Mouse (Mus musculus) hindbrain, embryonic 12.5 days (tissue): ENCODE measurements around the gene Fcho2. TPM values are rescaled to one million over a fixed set of nuclear protein-coding genes. Genes with fewer than 3 reads are reported as not detected.
"Not testable (repeated sequence)": the region's sequence is repeated elsewhere in the genome, so short reads cannot be mapped to it uniquely, and the experiment has no call there.

Experiments
- ATAC-seq: fragments of 200-750 bp; cut with Nextera tagmentation; 2 replicates; pipeline ENCODE4 v1.8.0; 2017; ENCODE audit warnings: moderate TSS enrichment; ENCODE audit not compliant: low FRiP score
- H3K27ac ChIP-seq: fragments of 300-500 bp; sonication (generic); 2 replicates; pipeline ENCODE4 v1.5.1; 2016; ENCODE audit warnings: mild to moderate bottlenecking
- H3K27me3 ChIP-seq: fragments of 300-500 bp; sonication (generic); 2 replicates; pipeline ENCODE4 v1.6.1; 2016; ENCODE audit warnings: mild to moderate bottlenecking
- H3K36me3 ChIP-seq: fragments of 300-500 bp; sonication (generic); 2 replicates; pipeline ENCODE4 v1.6.1; 2016; ENCODE audit warnings: mild to moderate bottlenecking
- H3K4me1 ChIP-seq: fragments of 300-500 bp; sonication (generic); 2 replicates; pipeline ENCODE4 v1.6.1; 2016
- H3K4me2 ChIP-seq: fragments of 300-500 bp; sonication (generic); replicated peaks from 2 replicates; pipeline ENCODE4 v1.6.1; 2016; ENCODE audit warnings: mild to moderate bottlenecking
- H3K4me3 ChIP-seq: fragments of 300-500 bp; sonication (generic); 2 replicates; pipeline ENCODE4 v1.5.1; 2016; ENCODE audit warnings: mild to moderate bottlenecking
- H3K9ac ChIP-seq: fragments of 300-500 bp; sonication (generic); 2 replicates; pipeline ENCODE4 v1.6.1; 2016; ENCODE audit warnings: mild to moderate bottlenecking, moderate library complexity
- H3K9me3 ChIP-seq: fragments of 300-500 bp; sonication (generic); replicated peaks from 2 replicates; pipeline ENCODE4 v1.6.1; 2016; ENCODE audit warnings: mild to moderate bottlenecking
- whole genome bisulfite sequencing: fragments of 180-500 bp; shearing (Covaris S2); methylation state at CpG from one replicate; pipeline ENCODE4 v1.1.7; 2016; 5-methylcytosine and 5-hydroxymethylcytosine counted together
- polyA plus RNA-seq: library from polyadenylated mRNA; unstranded; fragments of >200 nt; fragmentation: Nextera tagmentation; extraction: Ambion mirVana; gene quantifications from 2 replicates; pipeline ENCODE4 v1.2.1, GENCODE M21; 2016

Gene Fcho2
- polyA plus RNA-seq, result 48.3 and 49.6 TPM in 2 replicates

- no peaks in the 10 kb centered on the region for H3K27me3 ChIP-seq
- WGBS, result under 1% methylated on average over 56 of the region's 61 CpGs
- H3K9me3 ChIP-seq, result no peaks in the 10 kb centered on the region
- H3K4me1 ChIP-seq, result peaks cover 9% of the 10 kb centered on the region
- H3K4me2 ChIP-seq, result peak within 1 kb of the TSS; percentile 64
- H3K27ac ChIP-seq, result peak within 1 kb of the TSS; percentile 97
- H3K4me3 ChIP-seq, result peak within 1 kb of the TSS; percentile 95
- H3K36me3 ChIP-seq, result no peaks in the 10 kb centered on the region
- peak within 1 kb of the TSS; percentile 97 for H3K9ac ChIP-seq
- peak; percentile 99 for ATAC-seq
Observed at GRCm38 (mm10) chr13:98815147-98815785, at the start of gene Fcho2. Gene Fcho2, minus strand, starts transcription at chr13:98815449.

GRCm38 (mm10) chr13:98855291-98855690 lies 40.0 kb upstream of the Fcho2 start:
- H3K27me3 ChIP-seq, result no peaks in the 10 kb centered on the region
- no peak overlapping the region for H3K4me3 ChIP-seq
- 98% methylated on average over 8 of the region's 8 CpGs for WGBS
- H3K27ac ChIP-seq, result no peak overlapping the region
- no peak for ATAC-seq
- H3K9me3 ChIP-seq, result no peaks in the 10 kb centered on the region
- peaks cover 76% of the 10 kb centered on the region for H3K36me3 ChIP-seq
- H3K4me2 ChIP-seq, result no peak overlapping the region
- H3K4me1 ChIP-seq, result no peaks in the 10 kb centered on the region
- H3K9ac ChIP-seq, result no peak overlapping the region

GRCm38 (mm10) chr13:98845794-98846193 lies 30.5 kb upstream of the Fcho2 start:
- Histone ChIP-seq H3K4me3 (no peak overlapping the region), H3K4me1 (no peaks in the 10 kb centered on the region), H3K36me3 (peaks cover 43% of the 10 kb centered on the region), H3K9ac (no peak overlapping the region), H3K4me2 (no peak overlapping the region), H3K27me3 (no peaks in the 10 kb centered on the region), H3K9me3 (no peaks in the 10 kb centered on the region), H3K27ac (no peak overlapping the region)
- ATAC-seq, result no peak
- WGBS, result 94% methylated on average over 1 of the region's 1 CpGs

- Histone ChIP-seq H3K9me3 (no peaks in the 10 kb centered on the region), H3K4me3 (no peak overlapping the region), H3K9ac (no peak overlapping the region), H3K4me2 (no peak overlapping the region), H3K4me1 (no peaks in the 10 kb centered on the region), H3K27me3 (no peaks in the 10 kb centered on the region), H3K27ac (no peak overlapping the region), H3K36me3 (peaks cover 15% of the 10 kb centered on the region; the same call in 1 of the 2 replicates)
- no peak for ATAC-seq
- 91% methylated on average over 6 of the region's 6 CpGs for WGBS
Observed at GRCm38 (mm10) chr13:98836423-98837088, 21.3 kb upstream of the Fcho2 start.

- H3K9me3 ChIP-seq, result no peaks in the 10 kb centered on the region
- no peak overlapping the region for H3K4me2 ChIP-seq
- no peak for ATAC-seq
- H3K36me3 ChIP-seq, result peaks cover 15% of the 10 kb centered on the region; the same call in 1 of the 2 replicates
- WGBS, result 94% methylated on average over 5 of the region's 5 CpGs
- H3K4me3 ChIP-seq, result no peak overlapping the region
- no peaks in the 10 kb centered on the region for H3K4me1 ChIP-seq
- H3K27ac ChIP-seq, result no peak overlapping the region
- H3K27me3 ChIP-seq, result no peaks in the 10 kb centered on the region
- no peak overlapping the region for H3K9ac ChIP-seq
Observed at GRCm38 (mm10) chr13:98835740-98836139, 20.5 kb upstream of the Fcho2 start.

GRCm38 (mm10) chr13:98834723-98835122 lies 19.5 kb upstream of the Fcho2 start:
- Histone ChIP-seq H3K27ac (no peak overlapping the region), H3K4me3 (no peak overlapping the region), H3K9me3 (no peaks in the 10 kb centered on the region), H3K4me1 (no peaks in the 10 kb centered on the region), H3K36me3 (peaks cover 10% of the 10 kb centered on the region; the same call in 1 of the 2 replicates), H3K4me2 (no peak overlapping the region), H3K27me3 (no peaks in the 10 kb centered on the region), H3K9ac (no peak overlapping the region)
- WGBS, result 81% methylated on average over 3 of the region's 3 CpGs
- ATAC-seq, result 0 out of 2 replicates have a peak, but pooled peaks have one; percentile 35

- no peak overlapping the region for H3K9ac ChIP-seq
- no peaks in the 10 kb centered on the region for H3K4me1 ChIP-seq
- no peak overlapping the region for H3K27ac ChIP-seq
- H3K4me3 ChIP-seq, result no peak overlapping the region
- no peak overlapping the region for H3K4me2 ChIP-seq
- no peak for ATAC-seq
- H3K36me3 ChIP-seq, result peaks cover 10% of the 10 kb centered on the region; the same call in 1 of the 2 replicates
- 59% methylated on average over 1 of the region's 1 CpGs for WGBS
- no peaks in the 10 kb centered on the region for H3K9me3 ChIP-seq
- no peaks in the 10 kb centered on the region for H3K27me3 ChIP-seq
Observed at GRCm38 (mm10) chr13:98834199-98834598, 18.9 kb upstream of the Fcho2 start.

- Histone ChIP-seq H3K4me3 (no peak overlapping the region), H3K27ac (no peak overlapping the region), H3K27me3 (no peaks in the 10 kb centered on the region), H3K36me3 (0 out of 2 replicates have a peak, but pooled peaks cover 3% of the 10 kb centered on the region), H3K9ac (no peak overlapping the region), H3K4me1 (no peaks in the 10 kb centered on the region), H3K9me3 (no peaks in the 10 kb centered on the region), H3K4me2 (no peak overlapping the region)
- no peak for ATAC-seq
- 83% methylated on average over 10 of the region's 10 CpGs for WGBS
Observed at GRCm38 (mm10) chr13:98832451-98833450, 17.5 kb upstream of the Fcho2 start.

- H3K27ac ChIP-seq, H3K27me3 ChIP-seq, H3K4me3 ChIP-seq, H3K9me3 ChIP-seq, ATAC-seq, H3K9ac ChIP-seq, H3K36me3 ChIP-seq, H3K4me1 ChIP-seq, H3K4me2 ChIP-seq: not testable (repeated sequence)
- 98% methylated on average over 6 of the region's 6 CpGs for WGBS
Observed at GRCm38 (mm10) chr13:98829026-98829425, 13.8 kb upstream of the Fcho2 start.

GRCm38 (mm10) chr13:98825574-98825973 lies 10.3 kb upstream of the Fcho2 start:
- Histone ChIP-seq H3K9ac (no peak overlapping the region), H3K4me2 (no peak overlapping the region), H3K4me3 (no peak overlapping the region), H3K4me1 (no peaks in the 10 kb centered on the region), H3K36me3 (no peaks in the 10 kb centered on the region), H3K27me3 (no peaks in the 10 kb centered on the region), H3K27ac (no peak overlapping the region), H3K9me3 (no peaks in the 10 kb centered on the region)
- 78% methylated on average over 4 of the region's 4 CpGs for whole genome bisulfite sequencing
- no peak for ATAC-seq

GRCm38 (mm10) chr13:98819094-98819493 lies 3.8 kb upstream of the Fcho2 start:
- Histone ChIP-seq H3K36me3 (no peaks in the 10 kb centered on the region), H3K9me3 (no peaks in the 10 kb centered on the region), H3K27ac (no peak overlapping the region), H3K27me3 (no peaks in the 10 kb centered on the region), H3K4me2 (no peak overlapping the region), H3K4me1 (0 out of 2 replicates have a peak, but pooled peaks cover 3% of the 10 kb centered on the region), H3K9ac (no peak overlapping the region), H3K4me3 (no peak overlapping the region)
- no peak for ATAC-seq
- 86% methylated on average over 2 of the region's 2 CpGs for WGBS

- WGBS, result 64% methylated on average over 4 of the region's 4 CpGs
- peaks cover 6% of the 10 kb centered on the region for H3K4me1 ChIP-seq
- H3K27ac ChIP-seq, result no peak overlapping the region
- H3K27me3 ChIP-seq, result no peaks in the 10 kb centered on the region
- H3K4me2 ChIP-seq, result no peak overlapping the region
- H3K4me3 ChIP-seq, result no peak overlapping the region
- H3K36me3 ChIP-seq, result no peaks in the 10 kb centered on the region
- no peak overlapping the region for H3K9ac ChIP-seq
- H3K9me3 ChIP-seq, result no peaks in the 10 kb centered on the region
- ATAC-seq, result no peak
Observed at GRCm38 (mm10) chr13:98818205-98818604, 3.0 kb upstream of the Fcho2 start.
